Mouse (Mus musculus) CH12.LX (cell line): ENCODE results near the gene Ube2f. TPM values are rescaled to one million over a fixed set of nuclear protein-coding genes. Genes with fewer than 3 reads are reported as not detected.

Experiments used
- DNase-seq: peaks from one replicate; pipeline ENCODE4 v3.0.0-alpha.2; 2013; ENCODE audit errors: extremely low read depth
- H3K27ac ChIP-seq: 2 replicates; pipeline ENCODE4 v1.5.1; 2012; ENCODE audit warnings: low read depth, mild to moderate bottlenecking, control low read depth, moderate library complexity; ENCODE audit not compliant: insufficient read depth
- H3K27me3 ChIP-seq: replicated peaks from 2 replicates; pipeline ENCODE3; 2012; ENCODE audit warnings: inconsistent platforms
- H3K36me3 ChIP-seq, 2 experiments: replicated peaks in 1 of 2; 2 replicates each; pipeline versions ENCODE3 to v1.6.1; 2012; ENCODE audit warnings: inconsistent platforms in 1 of 2, low read length in 1 of 2, mild to moderate bottlenecking in 1 of 2, mixed read lengths in 1 of 2, moderate library complexity in 1 of 2; ENCODE audit not compliant: control insufficient read depth in 1 of 2, insufficient read depth in 1 of 2
- H3K4me1 ChIP-seq, 2 experiments: 2 replicates each; pipeline ENCODE4 v1.6.1; 2012; ENCODE audit warnings: inconsistent platforms in 1 of 2, moderate library complexity in 1 of 2; ENCODE audit not compliant: insufficient read depth in 2 of 2, control insufficient read depth in 1 of 2
- H3K4me2 ChIP-seq: 2 replicates; pipeline ENCODE4 v1.6.1; 2012; ENCODE audit warnings: low read depth, mild to moderate bottlenecking, control low read depth; ENCODE audit not compliant: poor library complexity, insufficient read depth, severe bottlenecking
- H3K4me3 ChIP-seq, 3 experiments: fragments of 150-350 bp in 1 of 3; sonication (generic) in 1 of 3; replicated peaks in 1 of 3; 2 replicates each; pipeline versions ENCODE3 to v1.5.1; 2011 to 2012; ENCODE audit warnings: low read depth in 2 of 3, low read length in 2 of 3, mild to moderate bottlenecking in 2 of 3, moderate library complexity in 2 of 3, control low read depth in 1 of 3, improper control_type of control experiment in 1 of 3, inconsistent platforms in 1 of 3, mixed read lengths in 1 of 3; ENCODE audit not compliant: poor library complexity in 1 of 3
- H3K79me2 ChIP-seq: replicated peaks from 2 replicates; pipeline ENCODE4 v1.6.1; 2012; ENCODE audit warnings: mild to moderate bottlenecking, moderate library complexity; ENCODE audit not compliant: control insufficient read depth, poor library complexity, insufficient read depth, severe bottlenecking; ENCODE audit errors: extremely low read depth
- H3K9ac ChIP-seq: 2 replicates; pipeline ENCODE4 v1.6.1; 2012; ENCODE audit warnings: low read depth, mild to moderate bottlenecking, control low read depth, moderate library complexity; ENCODE audit not compliant: insufficient read depth
- H3K9me3 ChIP-seq: replicated peaks from 2 replicates; pipeline ENCODE3; 2012; ENCODE audit warnings: low read length, inconsistent platforms, mixed read lengths
- BHLHE40 ChIP-seq: IDR thresholded peaks from 2 replicates; pipeline ENCODE4 v1.6.1; 2011; ENCODE audit warnings: mild to moderate bottlenecking, low read depth, low read length, improper control_type of control experiment
- CHD1 ChIP-seq: IDR thresholded peaks from 2 replicates; pipeline ENCODE4 v1.6.1; 2012; ENCODE audit warnings: low read depth, low read length, improper control_type of control experiment, inconsistent platforms
- CHD2 ChIP-seq: IDR thresholded peaks from 2 replicates; pipeline ENCODE4 v1.6.1; 2011; ENCODE audit warnings: low read length, improper control_type of control experiment
- CTCF ChIP-seq, 2 experiments: IDR thresholded peaks in 1 of 2; conservative IDR thresholded peaks in 1 of 2; 2 replicates each; pipeline ENCODE4 v1.5.1; 2011 to 2012; ENCODE audit warnings: low read depth in 2 of 2, low read length in 2 of 2, improper control_type of control experiment in 1 of 2, inconsistent platforms in 1 of 2, mild to moderate bottlenecking in 1 of 2, moderate library complexity in 1 of 2
- E2F4 ChIP-seq: IDR thresholded peaks from 2 replicates; pipeline ENCODE4 v1.6.1; 2011; ENCODE audit warnings: low read depth, low read length, improper control_type of control experiment; ENCODE audit not compliant: insufficient replicate concordance
- ELF1 ChIP-seq: IDR thresholded peaks from 2 replicates; pipeline ENCODE4 v1.6.1; 2014; ENCODE audit warnings: low read depth, mild to moderate bottlenecking, inconsistent platforms, low read length, improper control_type of control experiment
- EP300 ChIP-seq: IDR thresholded peaks from 2 replicates; pipeline ENCODE4 v1.6.1; 2011; ENCODE audit warnings: low read length, improper control_type of control experiment
- ETS1 ChIP-seq: conservative IDR thresholded peaks from 2 replicates; pipeline ENCODE4 v1.6.1; 2012; ENCODE audit warnings: low read depth, mild to moderate bottlenecking, inconsistent platforms, low read length, improper control_type of control experiment, moderate library complexity
- GABPA ChIP-seq: IDR thresholded peaks from 2 replicates; pipeline ENCODE4 v1.6.1; 2012; ENCODE audit warnings: low read depth, low read length, improper control_type of control experiment, inconsistent platforms; ENCODE audit not compliant: insufficient replicate concordance
- HCFC1 ChIP-seq: IDR thresholded peaks from 2 replicates; pipeline ENCODE4 v1.6.1; 2012; ENCODE audit warnings: low read depth, mild to moderate bottlenecking, inconsistent platforms, low read length, improper control_type of control experiment
- IRF4 ChIP-seq: IDR thresholded peaks from 2 replicates; pipeline ENCODE4 v1.6.1; 2014; ENCODE audit warnings: low read depth, mild to moderate bottlenecking, inconsistent platforms, low read length, improper control_type of control experiment
- JUN ChIP-seq: IDR thresholded peaks from 2 replicates; pipeline ENCODE4 v1.6.1; 2011; ENCODE audit warnings: low read depth, mild to moderate bottlenecking, low read length, improper control_type of control experiment, moderate library complexity; ENCODE audit not compliant: insufficient read depth
- JUND ChIP-seq: conservative IDR thresholded peaks from 2 replicates; pipeline ENCODE4 v1.6.1; 2011; ENCODE audit warnings: low read depth, low read length, improper control_type of control experiment
- KAT2A ChIP-seq: IDR thresholded peaks from 2 replicates; pipeline ENCODE4 v1.6.1; 2012; ENCODE audit warnings: low read length, improper control_type of control experiment, inconsistent platforms; ENCODE audit not compliant: insufficient replicate concordance
- MAFK ChIP-seq: IDR thresholded peaks from 2 replicates; pipeline ENCODE4 v1.6.1; 2011; ENCODE audit warnings: low read length, improper control_type of control experiment; ENCODE audit not compliant: insufficient replicate concordance
- MAX ChIP-seq: IDR thresholded peaks from 2 replicates; pipeline ENCODE4 v1.6.1; 2011; ENCODE audit warnings: low read length, improper control_type of control experiment
- MAZ ChIP-seq: IDR thresholded peaks from 2 replicates; pipeline ENCODE4 v1.6.1; 2012; ENCODE audit warnings: low read depth, mild to moderate bottlenecking, inconsistent platforms, low read length, improper control_type of control experiment, moderate library complexity
- MEF2A ChIP-seq: IDR thresholded peaks from 2 replicates; pipeline ENCODE4 v1.6.1; 2014; ENCODE audit warnings: low read depth, mild to moderate bottlenecking, inconsistent platforms, low read length, improper control_type of control experiment, borderline replicate concordance
- MXI1 ChIP-seq: IDR thresholded peaks from 2 replicates; pipeline ENCODE4 v1.6.1; 2011; ENCODE audit warnings: mild to moderate bottlenecking, low read depth, low read length, improper control_type of control experiment
- MYC ChIP-seq: IDR thresholded peaks from 2 replicates; pipeline ENCODE4 v1.6.1; 2011; ENCODE audit warnings: low read depth, mild to moderate bottlenecking, improper control_type of control experiment, low read length
- NELFE ChIP-seq: IDR thresholded peaks from 2 replicates; pipeline ENCODE4 v1.6.1; 2011; ENCODE audit warnings: low read depth, low read length, improper control_type of control experiment
- NRF1 ChIP-seq: IDR thresholded peaks from 2 replicates; pipeline ENCODE4 v1.6.1; 2014; ENCODE audit warnings: low read depth, mild to moderate bottlenecking, inconsistent platforms, low read length, improper control_type of control experiment, moderate library complexity
- PAX5 ChIP-seq: IDR thresholded peaks from 2 replicates; pipeline ENCODE4 v1.6.1; 2012; ENCODE audit warnings: low read length, inconsistent platforms, mixed read lengths
- POLR2A ChIP-seq: IDR thresholded peaks from 2 replicates; pipeline ENCODE4 v1.6.1; 2011; ENCODE audit warnings: low read depth, mild to moderate bottlenecking, improper control_type of control experiment, low read length
- POLR2AphosphoS2 ChIP-seq: IDR thresholded peaks from 2 replicates; pipeline ENCODE4 v1.6.1; 2011; ENCODE audit warnings: low read depth, low read length, improper control_type of control experiment
- RAD21 ChIP-seq: IDR thresholded peaks from 2 replicates; pipeline ENCODE4 v1.6.1; 2011; ENCODE audit warnings: low read depth, mild to moderate bottlenecking, low read length, improper control_type of control experiment, moderate library complexity
- RCOR1 ChIP-seq: conservative IDR thresholded peaks from 2 replicates; pipeline ENCODE4 v1.6.1; 2012; ENCODE audit warnings: low read depth, mild to moderate bottlenecking, inconsistent platforms, low read length, improper control_type of control experiment
- SIN3A ChIP-seq: IDR thresholded peaks from 2 replicates; pipeline ENCODE4 v1.6.1; 2012; ENCODE audit warnings: low read length, improper control_type of control experiment, inconsistent platforms
- SMC3 ChIP-seq: IDR thresholded peaks from 2 replicates; pipeline ENCODE4 v1.6.1; 2011; ENCODE audit warnings: low read depth, low read length, improper control_type of control experiment
- TBP ChIP-seq: conservative IDR thresholded peaks from 2 replicates; pipeline ENCODE4 v1.6.1; 2011; ENCODE audit warnings: low read depth, low read length, improper control_type of control experiment
- TCF12 ChIP-seq: IDR thresholded peaks from 2 replicates; pipeline ENCODE4 v1.6.1; 2014; ENCODE audit warnings: low read depth, mild to moderate bottlenecking, inconsistent platforms, low read length, improper control_type of control experiment
- UBTF ChIP-seq: IDR thresholded peaks from 2 replicates; pipeline ENCODE4 v1.6.1; 2012; ENCODE audit warnings: low read depth, mild to moderate bottlenecking, inconsistent platforms, low read length, improper control_type of control experiment, moderate library complexity
- USF1 ChIP-seq: IDR thresholded peaks from 2 replicates; pipeline ENCODE4 v1.6.1; 2014; ENCODE audit warnings: low read depth, mild to moderate bottlenecking, inconsistent platforms, low read length, improper control_type of control experiment
- USF2 ChIP-seq: conservative IDR thresholded peaks from 2 replicates; pipeline ENCODE4 v1.6.1; 2011; ENCODE audit warnings: low read depth, low read length, improper control_type of control experiment
- ZC3H11A ChIP-seq: IDR thresholded peaks from 2 replicates; pipeline ENCODE4 v1.6.1; 2012; ENCODE audit warnings: low read depth, mild to moderate bottlenecking, inconsistent platforms, low read length, improper control_type of control experiment
- ZKSCAN1 ChIP-seq: IDR thresholded peaks from 2 replicates; pipeline ENCODE4 v1.6.1; 2012; ENCODE audit warnings: low read depth, inconsistent platforms, low read length, improper control_type of control experiment, borderline replicate concordance
- ZNF384 ChIP-seq: IDR thresholded peaks from 2 replicates; pipeline ENCODE4 v1.6.1; 2012; ENCODE audit warnings: low read depth, low read length, improper control_type of control experiment, inconsistent platforms
- dilution Hi-C: fragments of 300-500 bp; cut with MboI; formaldehyde crosslinking; loops from 2 replicates; pipeline ENCODE4 v1.14.3; 2020; ENCODE audit warnings: low sequenced_read_pairs; ENCODE audit not compliant: extremely low pct_unique_long_range_greater_than_20kb, extremely low pct_ligation_motif_present
- in situ Hi-C: fragments of 300-500 bp; cut with MboI; formaldehyde crosslinking; loops from 3 replicates; pipeline ENCODE4 v1.14.3; 2019; ENCODE audit warnings: low sequenced_read_pairs, low pct_ligation_motif_present, low pct_unique_long_range_greater_than_20kb, mixed read lengths
- polyA plus RNA-seq: library from polyadenylated mRNA; unstranded; fragments of >175 nt; gene quantifications from 2 replicates; pipeline ENCODE4 v1.2.1, GENCODE M21; 2012; ENCODE audit warnings: low read depth; ENCODE audit not compliant: insufficient read length
- total RNA-seq, 2 experiments: library from RNA; depleted of rRNA; stranded (reverse); fragments of 300-350 nt in 1 of 2; fragments of >200 nt in 1 of 2; gene quantifications; 2 replicates each; pipeline ENCODE4 v1.2.3; 2012 to 2014

Ube2f gene
- total RNA-seq (2012; rRNA removed) (30.3 and 35.6 TPM in 2 replicates), total RNA-seq (2014; rRNA removed) (58.1 and 58.8 TPM in 2 replicates), polyA plus RNA-seq (69.3 and 70.5 TPM in 2 replicates)

DNA sequence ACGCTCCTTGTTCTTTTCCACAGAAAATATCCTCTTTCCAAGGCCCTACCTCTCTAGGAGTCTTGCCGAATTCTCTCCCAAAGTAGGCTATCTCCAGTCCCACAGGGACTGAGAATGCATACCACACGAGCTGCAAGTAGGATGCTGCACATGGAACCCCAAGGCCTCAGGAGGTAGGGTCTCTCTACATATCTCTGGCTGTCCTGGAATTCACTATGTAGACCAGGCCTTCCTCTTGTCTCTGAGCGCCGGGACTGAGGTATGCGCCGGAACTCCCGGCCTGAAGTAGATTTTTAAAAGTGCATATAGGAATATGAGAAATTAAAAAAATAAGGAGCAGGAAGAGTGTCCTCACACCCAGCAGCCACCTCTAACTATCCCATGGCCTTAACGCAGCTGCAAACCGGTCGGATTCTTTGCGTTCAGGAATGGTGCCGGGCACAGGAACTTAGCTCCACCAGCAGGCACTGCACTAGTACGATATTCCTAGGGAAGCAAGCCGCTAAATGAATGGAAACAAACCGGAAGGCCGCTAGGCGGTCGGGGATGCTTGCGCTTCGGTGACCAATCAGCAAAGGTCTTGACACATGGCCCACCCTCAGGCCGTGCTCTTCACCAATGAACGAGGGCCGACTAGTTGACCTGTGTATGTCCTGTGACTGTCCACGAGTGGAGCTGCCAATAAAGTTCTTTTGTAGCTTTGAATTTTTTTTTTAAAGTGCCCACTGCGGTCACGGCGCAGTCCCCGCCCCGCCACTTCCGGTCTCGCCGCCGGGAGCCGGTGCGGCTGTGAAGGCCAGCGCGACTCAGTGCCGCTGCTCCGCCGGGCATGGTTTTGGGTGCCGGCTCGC is at the start of gene Ube2f:
Gene Ube2f, plus strand, starts transcription at position 741 of the 851 bp plus-strand sequence.
- H3K4me2 ChIP-seq: peak within 1 kb of the TSS; percentile 92
- no peaks in the 10 kb centered on the region for H3K27me3 ChIP-seq
- H3K79me2 ChIP-seq: peaks cover 26% of the 10 kb centered on the region
- H3K9me3 ChIP-seq: no peaks in the 10 kb centered on the region
- H3K4me1 ChIP-seq: peaks cover 3 to 33% of the 10 kb centered on the region in 2 experiments; a peak in 3 of 4 replicates
- in situ Hi-C loops (loop anchor here (10.0 kb wide), 2 partner anchors 65 to 275 kb away; no protein-coding TSS in a partner anchor), dilution Hi-C loops (no loop called here)
- DNase-seq: peak; percentile 98
- peaks cover 0 to 16% of the 10 kb centered on the region in 2 experiments for H3K36me3 ChIP-seq
- H3K9ac ChIP-seq: peak within 1 kb of the TSS; percentile 75
- H3K27ac ChIP-seq: no peak within 1 kb of the TSS
- peak within 1 kb of the TSS; percentile 94 to 98 (median 97) for H3K4me3 ChIP-seq
- TF ChIP-seq UBTF (no peak; the same call in 1 of the 2 replicates), RAD21 (no peak), NRF1 (peak; percentile 75), KAT2A (peak; percentile 80; the same call in 1 of the 2 replicates), JUN (no peak), MAZ (no peak), GABPA (no peak), MAFK (no peak), USF2 (no peak; the same call in 1 of the 2 replicates), ETS1 (peak; percentile 49), SIN3A (peak; percentile 100), ELF1 (peak; percentile 92), MEF2A (peak; percentile 70), MAX (peak; percentile 91), TCF12 (peak; percentile 73), CTCF (conservative IDR thresholded peaks at IDR 0.05 in 1 of 2, IDR thresholded peaks at IDR 0.05 in 1 of 2; ENCODE audit: low read depth in 2 of 2, low read length in 2 of 2) (no peak), MXI1 (peak; percentile 98), ZC3H11A (no peak), RCOR1 (no peak), CHD1 (no peak), CHD2 (peak; percentile 9; the same call in 1 of the 2 replicates), MYC (peak; percentile 82), E2F4 (no peak), JUND (0 out of 2 replicates have a peak, but pooled peaks have one; percentile 18), POLR2A (peak; percentile 89), EP300 (no peak), ZKSCAN1 (peak; percentile 62; the same call in 1 of the 2 replicates), TBP (0 out of 2 replicates have a peak, but pooled peaks have one; percentile 65), BHLHE40 (peak; percentile 64; the same call in 1 of the 2 replicates), POLR2AphosphoS2 (no peak), HCFC1 (peak; percentile 94), NELFE (peak; percentile 80), ZNF384 (peak; percentile 100), PAX5 (no peak), USF1 (peak; percentile 28), IRF4 (peak; percentile 81; the same call in 1 of the 2 replicates), SMC3 (no peak)
